Mouse (Mus musculus) liver, embryonic 11.5 days (tissue): ENCODE measurements at regions not wholly inside any gene's neighbourhood (a gene's known extent, or its start where the extent isn't known, plus 50 kb on each side); places are given as distances from the start of the nearest gene placed in this dataset.
A peak's percentile ranks its signal among the peaks of the same experiment; 100 is the strongest.

Source experiments
- ATAC-seq: fragments of 200-750 bp; cut with Nextera tagmentation; replicated peaks from 2 replicates; pipeline ENCODE4 v1.8.0; 2017; ENCODE audit warnings: moderate number of reproducible peaks, mild to moderate bottlenecking, moderate TSS enrichment, moderate library complexity; ENCODE audit not compliant: low FRiP score
- DNase-seq: peaks from one replicate; pipeline ENCODE4 v3.0.0-alpha.2; 2017; ENCODE audit warnings: low spot score
- H3K27ac ChIP-seq: fragments of 300-500 bp; sonication (generic); 2 replicates; pipeline ENCODE4 v1.5.1; 2014; ENCODE audit warnings: mild to moderate bottlenecking, low read depth, low read length, control low read depth
- H3K27me3 ChIP-seq: fragments of 300-500 bp; sonication (generic); replicated peaks from 2 replicates; pipeline ENCODE4 v1.6.1; 2014; ENCODE audit warnings: low read length, mixed read lengths; ENCODE audit not compliant: control insufficient read depth, insufficient read depth
- H3K36me3 ChIP-seq: fragments of 300-500 bp; sonication (generic); 2 replicates; pipeline ENCODE4 v1.6.1; 2014; ENCODE audit warnings: mild to moderate bottlenecking, low read length, moderate library complexity, mixed read lengths; ENCODE audit not compliant: control insufficient read depth, insufficient read depth
- H3K4me1 ChIP-seq: fragments of 300-500 bp; sonication (generic); replicated peaks from 2 replicates; pipeline ENCODE4 v1.6.1; 2014; ENCODE audit warnings: low read length, mixed read lengths; ENCODE audit not compliant: control insufficient read depth, insufficient read depth
- H3K4me2 ChIP-seq: fragments of 300-500 bp; sonication (generic); 2 replicates; pipeline ENCODE4 v1.6.1; 2014; ENCODE audit warnings: mild to moderate bottlenecking, control low read depth, moderate library complexity
- H3K4me3 ChIP-seq: fragments of 300-500 bp; sonication (generic); 2 replicates; pipeline ENCODE4 v1.5.1; 2014; ENCODE audit warnings: low read depth, low read length, control low read depth
- H3K9ac ChIP-seq: fragments of 300-500 bp; sonication (generic); 2 replicates; pipeline ENCODE4 v1.6.1; 2014; ENCODE audit warnings: low read depth, low read length, control low read depth
- H3K9me3 ChIP-seq: fragments of 300-500 bp; sonication (generic); 2 replicates; pipeline ENCODE4 v1.6.1; 2016; ENCODE audit warnings: low read length, inconsistent platforms, mixed read lengths; ENCODE audit not compliant: control insufficient read depth
- WGBS: fragments of 180-500 bp; shearing (Covaris S2); extraction: QIAGEN DNeasy Blood & Tissue Kit; methylation state at CpG from one replicate; pipeline ENCODE4 v1.1.7; 2014; 5-methylcytosine and 5-hydroxymethylcytosine counted together

DNA sequence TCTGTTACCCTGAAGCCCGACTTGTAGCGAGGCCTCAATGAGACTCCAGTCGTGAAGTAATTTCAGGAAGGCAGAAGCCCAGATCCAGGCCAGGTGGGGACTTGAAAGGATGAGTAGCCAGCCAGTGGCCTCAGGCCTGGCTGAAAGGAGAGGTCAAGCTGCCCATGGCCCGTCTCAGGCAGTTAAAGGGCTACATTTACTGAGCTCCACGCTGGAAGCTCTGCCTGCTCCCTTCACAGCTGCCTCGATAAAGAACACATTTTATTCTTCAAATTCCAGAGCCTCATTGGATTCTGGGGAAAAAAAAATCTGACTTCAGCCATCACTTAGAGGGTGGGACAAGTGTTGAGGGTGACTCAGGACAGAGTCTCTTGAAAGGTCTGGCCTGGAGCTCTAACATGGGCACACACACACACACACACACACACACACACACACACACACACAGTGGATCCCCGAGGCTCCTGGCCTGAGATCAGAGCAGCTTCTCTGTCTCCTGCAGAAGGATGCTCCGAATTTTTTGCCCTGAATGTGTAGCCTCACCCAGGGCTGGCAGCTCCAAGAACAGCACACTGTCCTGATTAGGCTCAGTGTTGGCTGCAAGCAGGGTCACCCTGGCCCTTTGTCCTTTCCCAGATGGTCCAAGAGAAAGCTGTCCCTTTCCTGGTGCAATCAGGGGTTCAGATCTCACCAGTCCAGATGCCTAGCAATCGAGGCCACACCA is 53.0 kb downstream of the Gadd45g start:
- Histone ChIP-seq H3K4me2 (no peak overlapping the region), H3K4me1 (peaks cover 12% of the 10 kb centered on the region), H3K27ac (no peak overlapping the region), H3K9me3 (no peaks in the 10 kb centered on the region), H3K27me3 (no peaks in the 10 kb centered on the region), H3K9ac (no peak overlapping the region), H3K36me3 (no peaks in the 10 kb centered on the region), H3K4me3 (no peak overlapping the region)
- no peak for ATAC-seq
- DNase-seq, result no peak
- 68% methylated on average over 9 of the region's 9 CpGs for WGBS

DNA sequence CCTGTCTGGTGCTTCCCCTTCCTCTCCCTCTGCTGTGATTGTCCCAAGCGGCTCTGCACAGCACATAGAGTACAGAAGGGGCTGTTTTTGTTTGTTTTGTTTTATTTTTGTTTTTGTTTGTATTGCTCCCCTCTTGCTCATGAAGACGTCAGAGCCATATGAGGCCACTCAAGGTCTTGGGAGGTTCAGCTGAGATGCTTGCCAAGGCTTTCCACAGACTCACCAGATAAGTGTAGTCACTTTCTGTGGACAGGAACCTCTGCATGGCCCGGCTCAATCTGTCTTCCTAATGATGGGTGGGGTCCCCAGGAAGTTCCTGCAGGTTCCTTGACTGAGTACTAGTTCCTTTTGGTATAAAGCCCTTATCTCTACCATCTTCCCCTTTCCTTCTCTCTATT is 53.6 kb downstream of the Gadd45g start:
- Histone ChIP-seq H3K36me3 (no peaks in the 10 kb centered on the region), H3K27ac (no peak overlapping the region), H3K27me3 (no peaks in the 10 kb centered on the region), H3K9me3 (no peaks in the 10 kb centered on the region), H3K4me1 (peaks cover 12% of the 10 kb centered on the region), H3K9ac (no peak overlapping the region), H3K4me3 (no peak overlapping the region), H3K4me2 (no peak overlapping the region)
- 58% methylated on average over 3 of the region's 3 CpGs for WGBS
- no peak for DNase-seq
- no peak for ATAC-seq

DNA sequence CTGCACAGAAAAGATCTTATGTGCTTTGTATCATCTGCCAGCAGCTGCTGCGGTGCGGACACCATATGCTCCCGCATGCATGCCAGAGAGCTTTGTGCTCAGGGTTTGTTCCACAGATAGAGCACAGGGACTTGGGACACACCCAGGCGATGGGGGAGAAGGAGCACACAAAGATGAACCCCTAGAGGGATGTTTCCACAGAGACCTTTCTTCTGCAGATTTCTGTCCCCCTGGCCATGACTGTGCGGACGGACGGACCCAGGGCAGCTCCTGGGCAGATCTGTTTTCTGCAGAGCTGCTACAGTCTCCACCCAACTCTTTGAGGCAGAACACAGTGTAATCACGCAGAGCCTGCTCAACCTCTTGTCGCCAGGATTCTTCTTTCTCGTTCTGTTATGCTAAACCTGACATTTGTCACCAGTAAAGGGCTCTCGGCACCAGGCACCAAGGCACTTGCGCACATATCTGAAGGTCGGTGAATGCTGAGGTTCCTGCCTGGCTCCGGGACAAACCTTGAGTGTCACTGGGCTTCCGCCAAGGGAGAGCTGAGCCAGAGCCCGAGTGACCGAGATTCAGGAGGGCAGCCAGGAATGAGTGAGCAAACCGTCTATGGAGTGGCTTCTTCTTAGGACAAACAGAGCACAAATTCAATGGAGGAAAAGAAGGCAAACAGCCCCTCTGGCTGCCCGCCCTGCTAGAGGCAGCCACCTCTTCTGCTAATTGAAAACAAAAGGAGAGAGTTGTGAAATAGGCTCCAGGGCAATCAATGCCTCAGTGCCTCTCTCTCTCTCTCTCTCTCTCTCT is 56.2 kb downstream of the Gadd45g start:
- peaks cover 12% of the 10 kb centered on the region for H3K4me1 ChIP-seq
- no peaks in the 10 kb centered on the region for H3K36me3 ChIP-seq
- DNase-seq, result no peak
- no peak overlapping the region for H3K9ac ChIP-seq
- H3K4me3 ChIP-seq, result no peak overlapping the region
- H3K27me3 ChIP-seq, result no peaks in the 10 kb centered on the region
- H3K27ac ChIP-seq, result no peak overlapping the region
- WGBS, result 47% methylated on average over 19 of the region's 19 CpGs
- peak overlapping the region; percentile 49 for H3K4me2 ChIP-seq
- ATAC-seq, result no peak
- no peaks in the 10 kb centered on the region for H3K9me3 ChIP-seq

DNA sequence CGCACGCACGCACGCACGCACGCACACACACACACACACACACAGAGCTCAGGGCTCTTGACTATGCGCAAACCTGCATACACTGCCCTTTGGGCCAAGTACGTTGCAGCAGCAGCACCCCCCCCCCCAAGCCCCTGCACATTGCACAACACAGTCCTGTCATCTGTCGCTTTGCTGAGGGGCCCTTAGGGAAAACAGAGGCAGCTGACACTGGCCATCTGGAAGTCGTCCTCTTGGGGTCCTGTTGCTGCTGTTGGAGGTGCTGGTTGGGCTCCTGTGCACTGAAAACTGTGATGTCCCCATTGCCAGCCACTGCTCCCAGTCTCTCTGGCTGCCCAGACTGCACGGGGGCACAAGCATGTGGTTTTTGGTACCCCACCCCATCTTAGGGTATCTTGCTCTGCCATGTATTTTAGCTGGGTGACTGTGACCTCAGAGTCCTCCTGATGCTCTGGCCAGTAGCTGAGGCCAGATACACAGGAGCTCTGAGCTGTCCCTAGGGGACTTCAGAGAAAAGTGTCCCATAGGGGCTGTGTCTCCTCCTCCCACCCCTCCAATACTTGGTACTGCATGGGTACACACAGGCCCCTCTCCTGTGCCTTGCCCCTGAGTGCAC is 57.0 kb downstream of the Gadd45g start:
- ATAC-seq (no peak), DNase-seq (no peak)
- Histone ChIP-seq H3K9ac (no peak overlapping the region), H3K27ac (no peak overlapping the region), H3K36me3 (no peaks in the 10 kb centered on the region), H3K27me3 (no peaks in the 10 kb centered on the region), H3K9me3 (no peaks in the 10 kb centered on the region), H3K4me2 (no peak overlapping the region), H3K4me3 (no peak overlapping the region), H3K4me1 (peaks cover 12% of the 10 kb centered on the region)
- 54% methylated on average over 11 of the region's 11 CpGs for WGBS

DNA sequence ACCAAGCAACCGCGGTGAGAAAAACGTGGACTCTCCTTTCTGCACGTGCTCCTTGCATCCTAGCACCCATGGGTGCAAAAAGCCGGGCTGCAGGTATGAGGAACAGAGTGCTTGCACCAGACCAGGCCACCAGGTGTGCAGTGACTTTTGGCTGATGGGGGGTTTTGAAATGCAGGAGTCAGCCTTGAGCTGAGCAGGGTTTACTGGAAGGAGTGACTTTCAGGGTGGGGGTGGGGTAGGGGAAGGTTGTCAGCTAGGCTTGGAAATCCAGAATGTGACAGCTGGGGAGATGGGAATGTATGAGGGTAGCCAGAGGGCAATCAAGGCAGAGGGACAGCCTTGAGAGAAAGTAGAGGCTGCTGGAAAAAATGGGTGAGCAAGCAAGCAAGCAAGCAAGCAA is 58.8 kb downstream of the Gadd45g start:
- Histone ChIP-seq H3K4me2 (no peak overlapping the region), H3K27me3 (no peaks in the 10 kb centered on the region), H3K9ac (no peak overlapping the region), H3K4me1 (peaks cover 12% of the 10 kb centered on the region), H3K27ac (no peak overlapping the region), H3K9me3 (no peaks in the 10 kb centered on the region), H3K4me3 (no peak overlapping the region), H3K36me3 (no peaks in the 10 kb centered on the region)
- ATAC-seq (no peak), DNase-seq (no peak)
- WGBS, result 81% methylated on average over 5 of the region's 5 CpGs

DNA sequence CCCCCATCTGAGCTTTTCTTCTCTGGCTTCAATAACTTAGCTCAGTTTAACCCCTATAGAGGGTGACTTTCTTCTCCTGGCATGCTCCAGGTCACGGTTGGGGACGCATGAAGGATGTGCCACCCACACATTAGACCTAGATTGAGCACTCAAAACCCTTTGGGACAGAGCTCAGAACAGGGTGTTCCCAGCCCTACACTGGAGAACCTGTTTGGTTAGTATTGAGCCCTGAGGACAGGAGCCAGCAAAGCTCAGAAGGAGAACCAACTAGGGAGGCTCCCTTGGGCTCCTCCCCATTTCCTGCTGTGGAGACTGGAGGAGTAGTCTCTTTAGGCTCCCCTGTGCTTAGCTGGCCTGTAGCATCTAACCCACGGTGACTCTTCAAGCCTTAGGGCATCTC is 59.6 kb downstream of the Gadd45g start:
- Histone ChIP-seq H3K4me1 (peaks cover 14% of the 10 kb centered on the region), H3K9ac (no peak overlapping the region), H3K27ac (no peak overlapping the region), H3K9me3 (no peaks in the 10 kb centered on the region), H3K4me3 (no peak overlapping the region), H3K36me3 (no peaks in the 10 kb centered on the region), H3K4me2 (no peak overlapping the region), H3K27me3 (no peaks in the 10 kb centered on the region)
- ATAC-seq (no peak), DNase-seq (no peak)
- WGBS, result 91% methylated on average over 3 of the region's 3 CpGs

DNA sequence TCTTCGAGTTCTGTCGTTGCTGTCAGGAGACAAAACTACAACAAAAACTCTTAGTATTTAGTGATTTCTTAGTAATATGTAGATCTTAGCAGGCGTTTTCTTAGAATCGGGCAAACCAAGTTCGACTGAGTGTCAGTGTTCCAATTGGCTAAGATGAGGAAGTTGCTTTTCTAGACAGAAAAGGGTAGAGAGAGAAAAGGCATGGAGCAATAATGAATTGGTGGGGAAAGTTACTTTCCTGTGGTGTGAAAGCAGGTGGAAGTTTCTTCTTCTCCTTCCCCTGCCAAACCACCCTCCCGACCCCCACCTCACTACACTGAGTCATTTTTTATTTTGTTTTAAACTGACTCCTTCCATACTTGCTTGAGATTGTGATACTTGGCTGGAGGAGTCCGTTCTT is 62.0 kb downstream of the Gadd45g start:
- H3K4me1 ChIP-seq, result peaks cover 5% of the 10 kb centered on the region
- no peak for DNase-seq
- H3K9me3 ChIP-seq, result no peaks in the 10 kb centered on the region
- H3K27me3 ChIP-seq, result peaks cover 3% of the 10 kb centered on the region; the same call in 1 of the 2 replicates
- no peak overlapping the region for H3K27ac ChIP-seq
- H3K4me2 ChIP-seq, result no peak overlapping the region
- no peak for ATAC-seq
- no peak overlapping the region for H3K4me3 ChIP-seq
- no peak overlapping the region for H3K9ac ChIP-seq
- H3K36me3 ChIP-seq, result no peaks in the 10 kb centered on the region
- WGBS, result 59% methylated on average over 7 of the region's 7 CpGs

DNA sequence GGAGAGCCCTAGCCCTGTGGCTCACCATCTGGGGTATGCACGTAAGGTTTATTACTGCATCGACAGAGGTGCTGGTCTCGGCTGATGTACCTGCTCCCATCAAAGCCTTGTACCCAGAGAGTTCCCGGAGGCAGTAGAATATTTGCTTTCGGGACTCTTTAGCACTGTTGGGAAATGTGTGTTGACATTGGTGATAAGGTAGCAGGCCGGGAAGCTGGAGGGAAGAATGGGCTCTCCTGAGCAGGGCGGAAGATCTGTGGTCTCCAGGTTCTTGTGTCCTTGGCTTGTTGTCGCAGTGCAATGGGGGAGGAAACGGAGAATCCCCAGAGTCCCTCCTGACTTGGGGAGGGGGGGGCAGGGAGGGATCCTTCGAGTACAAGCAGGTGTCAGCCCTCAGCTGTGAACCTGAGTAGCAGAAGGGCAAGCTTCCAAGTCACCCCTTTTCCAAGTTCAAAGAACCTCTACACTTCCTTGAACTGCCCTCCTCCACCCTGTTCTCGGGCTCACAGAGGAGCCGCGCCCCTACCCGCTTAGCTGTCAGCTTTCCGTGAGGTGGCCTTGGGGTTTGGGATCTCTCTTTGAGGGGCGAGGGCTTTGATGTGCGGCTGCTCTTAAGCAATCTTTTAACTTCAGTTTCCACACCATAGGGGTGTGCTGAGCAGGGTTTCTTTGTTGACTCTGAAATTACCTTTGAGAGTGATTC is 65.0 kb downstream of the Gadd45g start:
- H3K27ac ChIP-seq, result no peak overlapping the region
- peak overlapping the region; percentile 31 for H3K4me2 ChIP-seq
- DNase-seq (no peak), ATAC-seq (no peak)
- peaks cover 6% of the 10 kb centered on the region for H3K27me3 ChIP-seq
- 41% methylated on average over 17 of the region's 17 CpGs for WGBS
- H3K36me3 ChIP-seq, result no peaks in the 10 kb centered on the region
- H3K4me1 ChIP-seq, result 0 out of 2 replicates have a peak, but pooled peaks cover 2% of the 10 kb centered on the region
- H3K4me3 ChIP-seq, result no peak overlapping the region
- no peak overlapping the region for H3K9ac ChIP-seq
- H3K9me3 ChIP-seq, result no peaks in the 10 kb centered on the region
